Mouse (Mus musculus) erythroid progenitor cell, adult 5-6 weeks (primary cell): ENCODE measurements around the gene AC140267.1. TPM values are rescaled to one million over a fixed set of nuclear protein-coding genes. Genes with fewer than 3 reads are reported as not detected.

Experiments used
- ATAC-seq: replicated peaks from 2 replicates; pipeline ENCODE4 v1.8.0; 2016; ENCODE audit warnings: moderate number of reproducible peaks, mild to moderate bottlenecking, moderate TSS enrichment, inconsistent platforms; ENCODE audit not compliant: poor library complexity, low FRiP score, severe bottlenecking
- total RNA-seq, 2 experiments: library from RNA; stranded (forward) in 1 of 2; stranded (reverse) in 1 of 2; fragments of 150-400 nt in 1 of 2; fragments of 186-747, 209-891 nt in 1 of 2; gene quantifications; 2 replicates each; pipeline versions ENCODE4 v1.2.3 to v1.2.4; 2015 to 2017; ENCODE audit warnings: low replicate concordance in 2 of 2

AC140267.1 gene
- total RNA-seq, 2 experiments from 2014 or later, result 43.2 TPM; not detected in 1

GRCm38 (mm10) chr15:80259406-80260045 is 23.9 kb downstream of the AC140267.1 start:
- no peak for ATAC-seq

GRCm38 (mm10) chr15:80260677-80261076 is 25.0 kb downstream of the AC140267.1 start:
- peak; percentile 40 for ATAC-seq

GRCm38 (mm10) chr15:80261100-80261499 is 25.5 kb downstream of the AC140267.1 start:
- no peak for ATAC-seq

GRCm38 (mm10) chr15:80263610-80264575 is 28.3 kb downstream of the AC140267.1 start, which contains the start of gene Rps19bp1:
Gene Rps19bp1, minus strand, starts transcription at chr15:80264315.
- peak; percentile 96 for ATAC-seq

GRCm38 (mm10) chr15:80266281-80266680 is 30.6 kb downstream of the AC140267.1 start:
- ATAC-seq, result no peak

- no peak for ATAC-seq
Measured at GRCm38 (mm10) chr15:80271858-80272396, 36.3 kb downstream of the AC140267.1 start.

- ATAC-seq, result no peak
Measured at GRCm38 (mm10) chr15:80277107-80277506, 41.5 kb downstream of the AC140267.1 start.

- ATAC-seq, result no peak
Measured at GRCm38 (mm10) chr15:80277625-80278024, 42.0 kb downstream of the AC140267.1 start.

GRCm38 (mm10) chr15:80278121-80278759 is 42.6 kb downstream of the AC140267.1 start:
- ATAC-seq, result no peak

- no peak for ATAC-seq
Measured at GRCm38 (mm10) chr15:80279053-80279452, 43.4 kb downstream of the AC140267.1 start.

GRCm38 (mm10) chr15:80280646-80281045 is 45.0 kb downstream of the AC140267.1 start:
- ATAC-seq, result peak; percentile 66

Other genes starting within 250 kb of the AC140267.1 start
- 1.3 TPM in 1 of 2 replicates, not detected in the other for gene Pdgfb, start 220.9 kb upstream of the AC140267.1 start, total RNA-seq (2015; ENCODE audit: low replicate concordance)
- gene Pdgfb, start 220.9 kb upstream of the AC140267.1 start, total RNA-seq (2017; ENCODE audit: low replicate concordance), result 1.6 TPM in 1 of 2 replicates, not detected in the other
- gene Syngr1, start 144.5 kb upstream of the AC140267.1 start, total RNA-seq (2015; ENCODE audit: low replicate concordance), result 19.1 and 20.1 TPM in 2 replicates
- 3.6 and 16.7 TPM in 2 replicates for gene Syngr1, start 144.5 kb upstream of the AC140267.1 start, total RNA-seq (2017; ENCODE audit: low replicate concordance)
- gene Rpl3, start 144.0 kb upstream of the AC140267.1 start, total RNA-seq (2015; ENCODE audit: low replicate concordance), result 600 and 647 TPM in 2 replicates
- gene Rpl3, start 144.0 kb upstream of the AC140267.1 start, total RNA-seq (2017; ENCODE audit: low replicate concordance), result 701 and 821 TPM in 2 replicates
- 8.6 and 9.2 TPM in 2 replicates for gene Tab1, start 102.7 kb upstream of the AC140267.1 start, total RNA-seq (2015; ENCODE audit: low replicate concordance)
- gene Tab1, start 102.7 kb upstream of the AC140267.1 start, total RNA-seq (2017; ENCODE audit: low replicate concordance), result 22.5 and 26.3 TPM in 2 replicates
- not detected in 2 replicates for gene Mgat3, start 62.1 kb upstream of the AC140267.1 start, total RNA-seq (2015; ENCODE audit: low replicate concordance)
- gene Mgat3, start 62.1 kb upstream of the AC140267.1 start, total RNA-seq (2017; ENCODE audit: low replicate concordance), result not detected in 2 replicates
- 15.5 and 18.9 TPM in 2 replicates for gene Mief1, start 1.8 kb upstream of the AC140267.1 start, total RNA-seq (2015; ENCODE audit: low replicate concordance)
- 18.1 and 23.0 TPM in 2 replicates for gene Mief1, start 1.8 kb upstream of the AC140267.1 start, total RNA-seq (2017; ENCODE audit: low replicate concordance)
- 287 and 355 TPM in 2 replicates for gene Atf4, start 19.3 kb downstream of the AC140267.1 start, total RNA-seq (2015; ENCODE audit: low replicate concordance)
- gene Atf4, start 19.3 kb downstream of the AC140267.1 start, total RNA-seq (2017; ENCODE audit: low replicate concordance), result 402 and 410 TPM in 2 replicates
- gene Rps19bp1, start 28.5 kb downstream of the AC140267.1 start, total RNA-seq (2015; ENCODE audit: low replicate concordance), result 13.8 and 15.5 TPM in 2 replicates
- 3.8 and 11.3 TPM in 2 replicates for gene Rps19bp1, start 28.5 kb downstream of the AC140267.1 start, total RNA-seq (2017; ENCODE audit: low replicate concordance)
- not detected in 2 replicates for gene Cacna1i, start 51.4 kb downstream of the AC140267.1 start, total RNA-seq (2015; ENCODE audit: low replicate concordance)
- gene Cacna1i, start 51.4 kb downstream of the AC140267.1 start, total RNA-seq (2017; ENCODE audit: low replicate concordance), result not detected in 2 replicates